Mouse (Mus musculus) mesoderm, embryonic 11.5 days (tissue): ENCODE measurements around the gene Sgms1.
"Not testable (repeated sequence)": the region's sequence is repeated elsewhere in the genome, so short reads cannot be mapped to it uniquely, and the experiment has no call there.

Experiments used
- DNase-seq: peaks from one replicate; pipeline ENCODE4 v3.0.0-alpha.2; 2012; ENCODE audit warnings: low read depth, low spot score

Gene Sgms1

GRCm38 (mm10) chr19:32326156-32326555, 63.4 kb downstream of the Sgms1 start:
- DNase-seq, result no peak

GRCm38 (mm10) chr19:32325100-32325768, 64.3 kb downstream of the Sgms1 start:
- DNase-seq, result no peak

- DNase-seq, result no peak
Observed at GRCm38 (mm10) chr19:32324550-32324949, 65.0 kb downstream of the Sgms1 start.

- DNase-seq, result no peak
Observed at GRCm38 (mm10) chr19:32323070-32323469, 66.4 kb downstream of the Sgms1 start.

DNA sequence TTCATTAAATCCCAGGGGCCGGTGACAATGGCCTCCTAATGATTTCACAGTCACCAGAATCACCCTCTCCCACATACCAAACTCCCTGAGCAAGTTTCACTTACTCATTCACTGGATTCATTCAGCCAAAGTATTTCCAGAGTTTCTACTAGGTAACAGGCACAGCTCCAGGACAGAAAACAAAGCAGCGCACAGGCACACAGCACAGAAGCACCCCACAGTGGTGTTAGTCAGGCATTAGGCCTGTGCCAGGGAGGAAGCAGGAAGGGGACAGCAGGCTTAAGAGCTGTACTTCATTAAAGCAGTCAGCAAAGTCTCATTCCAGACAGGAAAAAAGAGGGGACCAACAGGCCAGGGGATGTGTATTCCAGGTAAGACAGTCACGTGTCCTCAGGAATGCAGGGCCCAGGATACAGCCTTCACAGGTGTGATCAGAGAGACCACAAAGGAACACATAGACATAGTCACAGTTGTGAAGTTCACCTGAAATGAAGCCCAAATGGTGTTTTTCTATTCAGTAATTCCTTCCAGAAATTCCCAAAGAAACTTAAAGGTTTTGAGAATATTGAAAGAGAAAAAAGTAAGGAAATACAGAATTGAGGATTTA, 67.0 kb downstream of the Sgms1 start:
- no peak for DNase-seq

GRCm38 (mm10) chr19:32320366-32320666, 69.2 kb downstream of the Sgms1 start:
- DNase-seq, result peak; percentile 60

- no peak for DNase-seq
Observed at GRCm38 (mm10) chr19:32319531-32320365, 69.8 kb downstream of the Sgms1 start.

GRCm38 (mm10) chr19:32319057-32319456, 70.5 kb downstream of the Sgms1 start:
- DNase-seq, result no peak

GRCm38 (mm10) chr19:32317347-32317746, 72.2 kb downstream of the Sgms1 start:
- not testable (repeated sequence) for DNase-seq

DNA sequence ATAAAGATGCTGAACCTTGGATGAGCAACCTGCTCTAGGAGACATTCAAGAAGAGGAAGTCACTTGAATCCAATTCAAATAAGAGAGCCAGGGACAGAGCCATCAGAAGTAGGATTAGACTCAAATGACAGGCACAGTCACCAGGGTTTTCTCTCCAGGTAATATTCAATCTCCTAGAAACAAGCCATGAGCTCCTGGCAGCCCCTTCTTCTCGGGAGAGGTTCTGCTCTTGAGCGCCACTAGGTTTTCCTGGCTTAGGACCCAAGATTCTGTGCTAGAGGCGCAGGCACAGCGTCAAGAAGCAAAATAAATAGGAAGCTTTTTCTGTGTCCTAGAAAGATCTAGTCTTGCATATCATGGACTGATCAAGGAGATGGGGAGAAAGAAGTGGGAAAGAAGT, 76.2 kb downstream of the Sgms1 start:
- no peak for DNase-seq

- no peak for DNase-seq
Observed at GRCm38 (mm10) chr19:32311762-32312161, 77.8 kb downstream of the Sgms1 start.

GRCm38 (mm10) chr19:32311063-32311462, 78.5 kb downstream of the Sgms1 start:
- DNase-seq, result no peak

DNA sequence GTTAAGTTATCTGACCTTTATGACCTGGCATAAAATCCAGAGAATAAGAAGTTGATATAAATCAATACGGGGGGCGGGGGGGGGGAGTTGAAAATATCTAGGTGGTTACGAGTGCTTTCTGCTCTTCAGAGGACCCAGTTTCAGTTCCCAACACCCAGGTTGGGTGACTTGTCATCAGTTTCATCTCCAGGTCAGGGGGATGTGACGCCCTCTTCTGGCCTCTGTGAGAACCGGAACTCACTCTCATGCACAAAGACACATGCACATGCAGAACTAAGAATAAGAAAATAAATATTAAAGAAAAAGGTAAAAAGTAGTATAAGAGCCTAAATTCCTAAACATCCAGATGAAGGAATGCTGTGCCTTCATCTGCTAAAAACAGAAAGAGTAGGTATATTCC, 79.0 kb downstream of the Sgms1 start:
- no peak for DNase-seq

- no peak for DNase-seq
Observed at GRCm38 (mm10) chr19:32309346-32309745, 80.2 kb downstream of the Sgms1 start.

DNA sequence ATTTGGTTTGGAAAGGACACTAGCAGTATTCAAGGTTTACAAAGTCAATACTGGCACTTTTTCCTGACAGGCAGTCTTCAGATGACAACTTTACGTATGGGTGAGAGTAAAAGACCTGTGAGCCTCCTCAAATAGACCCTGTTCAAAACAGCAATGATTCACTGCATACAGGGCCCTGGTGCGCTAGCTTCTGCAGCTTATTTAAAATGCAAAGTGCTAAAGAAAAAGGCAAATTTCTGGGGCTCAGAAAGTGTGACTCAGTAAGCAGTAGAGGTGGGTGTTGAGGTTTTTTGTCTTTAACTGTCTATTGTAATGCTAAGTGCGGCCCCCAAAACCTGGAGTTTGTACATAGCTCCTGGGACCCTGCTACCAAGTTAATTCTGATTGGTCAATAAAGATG, 81.2 kb downstream of the Sgms1 start:
- DNase-seq, result no peak

DNA sequence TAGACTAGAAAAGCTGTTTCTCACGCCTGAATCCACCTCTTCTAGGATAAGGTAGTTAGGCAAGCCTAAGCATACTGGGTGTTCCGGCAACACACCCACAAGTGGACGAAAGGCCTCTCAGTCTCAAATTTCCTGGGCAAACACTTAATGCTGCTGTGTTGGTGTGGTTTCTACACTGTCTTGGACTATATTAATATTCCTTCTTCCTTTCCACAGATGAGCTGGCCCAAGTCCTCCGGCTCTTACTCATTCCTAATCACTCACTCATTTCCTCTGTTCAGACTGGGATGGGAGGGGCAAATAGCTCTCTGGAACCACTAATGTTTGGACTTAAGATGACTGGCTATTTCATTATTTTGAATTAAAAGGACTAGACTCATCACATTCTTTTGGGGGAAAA, 84.6 kb downstream of the Sgms1 start:
- DNase-seq, result no peak

- DNase-seq, result no peak
Observed at GRCm38 (mm10) chr19:32304008-32304873, 85.3 kb downstream of the Sgms1 start.

DNA sequence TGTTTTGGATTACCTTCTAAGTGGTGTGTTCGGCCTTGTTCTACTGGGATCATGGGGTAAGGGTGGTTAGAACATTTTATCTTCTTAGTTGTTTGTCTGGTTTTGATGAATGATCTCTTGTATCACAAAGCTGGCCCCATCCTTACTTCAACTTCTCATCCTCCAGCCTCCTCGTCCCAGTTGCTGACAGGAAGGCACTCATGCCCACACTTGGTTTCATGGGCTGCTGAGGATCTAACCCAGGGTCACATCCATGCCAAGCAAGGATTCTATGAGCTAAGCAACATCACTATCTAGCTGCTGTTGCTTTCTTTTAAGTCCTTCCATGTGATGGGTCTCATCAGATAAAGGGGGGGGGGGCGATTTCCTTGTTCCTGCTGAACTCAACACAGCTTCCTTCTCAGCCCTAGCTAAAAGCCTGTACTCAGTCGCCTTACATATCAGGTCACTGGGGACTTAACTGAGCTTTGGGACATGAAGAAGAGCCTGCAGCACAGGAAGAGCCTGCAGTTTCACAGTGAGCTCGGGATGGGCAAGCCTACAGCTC, 86.6 kb downstream of the Sgms1 start:
- DNase-seq, result no peak

DNA sequence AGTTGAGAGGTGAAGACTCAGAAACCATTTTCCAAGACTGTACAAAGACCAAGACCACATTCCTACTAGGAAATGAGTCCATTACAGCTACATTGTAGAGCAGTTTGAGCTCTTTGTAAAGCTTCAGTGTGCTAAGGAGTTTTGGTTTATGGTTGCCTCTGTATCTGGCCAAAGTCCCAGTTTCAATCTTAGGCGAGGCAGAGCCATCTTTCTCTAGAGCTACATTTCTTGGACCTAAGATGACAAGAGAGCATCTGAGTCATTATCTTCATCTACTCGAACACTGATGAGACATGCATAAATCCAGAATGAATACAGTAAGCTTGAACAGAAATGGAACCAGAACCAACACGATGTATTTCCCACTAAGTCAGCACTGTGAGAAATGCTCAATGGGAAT, 87.9 kb downstream of the Sgms1 start:
- DNase-seq, result no peak

- no peak for DNase-seq
Observed at GRCm38 (mm10) chr19:32298221-32298620, 91.3 kb downstream of the Sgms1 start.

GRCm38 (mm10) chr19:32296863-32297262, 92.7 kb downstream of the Sgms1 start:
- DNase-seq, result no peak

DNA sequence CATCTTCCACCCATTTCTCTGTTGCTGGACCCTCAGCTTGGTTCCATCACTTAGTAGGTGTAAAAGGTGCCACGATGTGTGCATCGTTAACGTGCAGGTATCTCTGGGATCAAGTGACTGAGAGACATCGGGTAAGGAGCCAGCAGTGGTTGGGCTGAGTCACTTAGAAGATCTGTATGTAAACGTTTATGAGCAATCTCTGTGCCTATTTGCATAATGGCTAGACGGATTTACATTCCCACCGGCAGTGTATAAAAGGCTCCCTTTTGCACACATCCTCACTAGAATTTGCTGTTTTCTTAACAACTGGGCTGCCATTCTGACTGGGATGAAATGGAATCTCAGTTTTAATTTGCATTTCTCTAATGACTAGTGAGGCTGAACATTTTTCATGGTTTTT, 93.9 kb downstream of the Sgms1 start:
- no peak for DNase-seq
